Mouse (Mus musculus) intestine, postnatal 0 days (tissue): ENCODE results near the gene Desi1. TPM values are rescaled to one million over a fixed set of nuclear protein-coding genes. Genes with fewer than 3 reads are reported as not detected.

Experiments
- ATAC-seq: fragments of 200-750 bp; cut with Nextera tagmentation; 2 replicates; pipeline ENCODE4 v1.8.0; 2017; ENCODE audit warnings: mild to moderate bottlenecking, moderate TSS enrichment, moderate library complexity
- H3K27ac ChIP-seq: fragments of 300-500 bp; sonication (generic); 2 replicates; pipeline ENCODE4 v1.5.1; 2014; ENCODE audit warnings: mild to moderate bottlenecking, low read depth, low read length, moderate library complexity
- H3K27me3 ChIP-seq: fragments of 300-500 bp; sonication (generic); replicated peaks from 2 replicates; pipeline ENCODE4 v1.6.1; 2014; ENCODE audit warnings: low read length, mixed read lengths; ENCODE audit not compliant: control insufficient read depth, insufficient read depth
- H3K36me3 ChIP-seq: fragments of 300-500 bp; sonication (generic); 2 replicates; pipeline ENCODE4 v1.6.1; 2014; ENCODE audit warnings: mild to moderate bottlenecking, moderate library complexity; ENCODE audit not compliant: control insufficient read depth, insufficient read depth
- H3K4me1 ChIP-seq: fragments of 300-500 bp; sonication (generic); replicated peaks from 2 replicates; pipeline ENCODE4 v1.6.1; 2014; ENCODE audit warnings: antibody characterized with exemption, low read length, mixed read lengths; ENCODE audit not compliant: control insufficient read depth, insufficient read depth
- H3K4me2 ChIP-seq: fragments of 300-500 bp; sonication (generic); replicated peaks from 2 replicates; pipeline ENCODE4 v1.6.1; 2014; ENCODE audit warnings: low read depth, mild to moderate bottlenecking, moderate library complexity
- H3K4me3 ChIP-seq: fragments of 300-500 bp; sonication (generic); 2 replicates; pipeline ENCODE4 v1.5.1; 2014; ENCODE audit warnings: low read depth, low read length
- H3K9ac ChIP-seq: fragments of 300-500 bp; sonication (generic); 2 replicates; pipeline ENCODE4 v1.6.1; 2014; ENCODE audit warnings: mild to moderate bottlenecking, low read depth, low read length
- H3K9me3 ChIP-seq: fragments of 300-500 bp; sonication (generic); 2 replicates; pipeline ENCODE4 v1.6.1; 2016; ENCODE audit warnings: mixed run types; ENCODE audit not compliant: control insufficient read depth
- CTCF ChIP-seq: sonication (generic); IDR thresholded peaks from 2 replicates; pipeline ENCODE4 v1.5.1; 2016; ENCODE audit warnings: low read depth, mild to moderate bottlenecking, control low read depth, antibody characterized with exemption, moderate library complexity
- WGBS: fragments of 180-500 bp; shearing (Covaris S2); extraction: QIAGEN DNeasy Blood & Tissue Kit; methylation state at CpG from one replicate; pipeline ENCODE4 v1.1.7; 2014; 5-methylcytosine and 5-hydroxymethylcytosine counted together
- polyA plus RNA-seq: library from polyadenylated mRNA; unstranded; fragments of >200 nt; fragmentation: Nextera tagmentation; extraction: Ambion mirVana; gene quantifications from 2 replicates; pipeline ENCODE4 v1.2.1, GENCODE M21; 2015

The Desi1 gene
- polyA plus RNA-seq, 1 experiment from 2014 or later, result 10.0 TPM

GRCm38 (mm10) chr15:81949076-81949475 lies 84.6 kb downstream of the Desi1 start:
- Histone ChIP-seq H3K4me1 (no peaks in the 10 kb centered on the region), H3K9ac (no peak overlapping the region), H3K27me3 (no peaks in the 10 kb centered on the region), H3K36me3 (0 out of 2 replicates have a peak, but pooled peaks cover 8% of the 10 kb centered on the region), H3K4me2 (no peak overlapping the region), H3K9me3 (no peaks in the 10 kb centered on the region), H3K27ac (no peak overlapping the region), H3K4me3 (no peak overlapping the region)
- 86% methylated on average over 10 of the region's 10 CpGs for WGBS
- no peak for TF ChIP-seq CTCF
- ATAC-seq, result no peak

GRCm38 (mm10) chr15:81943176-81943749 lies 90.4 kb downstream of the Desi1 start:
- H3K9ac ChIP-seq, result no peak overlapping the region
- peaks cover 2% of the 10 kb centered on the region; the same call in 1 of the 2 replicates for H3K27me3 ChIP-seq
- no peaks in the 10 kb centered on the region for H3K36me3 ChIP-seq
- H3K27ac ChIP-seq, result no peak overlapping the region
- H3K4me3 ChIP-seq, result no peak overlapping the region
- WGBS, result 27% methylated on average over 9 of the region's 9 CpGs
- ATAC-seq, result no peak
- H3K4me2 ChIP-seq, result no peak overlapping the region
- TF ChIP-seq CTCF, result no peak
- H3K9me3 ChIP-seq, result no peaks in the 10 kb centered on the region
- H3K4me1 ChIP-seq, result no peaks in the 10 kb centered on the region

Other genes with a start within 250 kb of the Desi1 start
- 13.4 and 16.0 TPM in 2 replicates for gene Tef, start 231.4 kb downstream of the Desi1 start, polyA plus RNA-seq
- gene Tob2, start 175.1 kb downstream of the Desi1 start, polyA plus RNA-seq, result 19.8 and 22.1 TPM in 2 replicates
- gene Phf5a, start 162.0 kb downstream of the Desi1 start, polyA plus RNA-seq, result 75.9 and 79.2 TPM in 2 replicates
- 192 and 209 TPM in 2 replicates for gene Aco2, start 161.6 kb downstream of the Desi1 start, polyA plus RNA-seq
- gene Polr3h, start 107.6 kb downstream of the Desi1 start, polyA plus RNA-seq, result 114 and 123 TPM in 2 replicates
- 4.4 and 4.9 TPM in 2 replicates for gene Csdc2, start 97.1 kb downstream of the Desi1 start, polyA plus RNA-seq
- 14.5 and 15.8 TPM in 2 replicates for gene Pmm1, start 72.9 kb downstream of the Desi1 start, polyA plus RNA-seq
- gene 1700029P11Rik, start 53.3 kb downstream of the Desi1 start, polyA plus RNA-seq, result not detected in 2 replicates
- gene Xrcc6, start 46.0 kb downstream of the Desi1 start, polyA plus RNA-seq, result 22.6 and 23.2 TPM in 2 replicates
- 86.1 and 99.0 TPM in 2 replicates for gene Snu13, start 13.7 kb upstream of the Desi1 start, polyA plus RNA-seq
- not detected in 2 replicates for gene 4930407I10Rik, start 25.3 kb upstream of the Desi1 start, polyA plus RNA-seq
- gene Mei1, start 36.1 kb upstream of the Desi1 start, polyA plus RNA-seq, result not detected in 2 replicates
- gene Ccdc134, start 94.1 kb upstream of the Desi1 start, polyA plus RNA-seq, result 3.5 and 4.2 TPM in 2 replicates
- 68.7 and 69.5 TPM in 2 replicates for gene Srebf2, start 113.3 kb upstream of the Desi1 start, polyA plus RNA-seq
- not detected in 2 replicates for gene Shisa8, start 179.0 kb upstream of the Desi1 start, polyA plus RNA-seq
- gene Tnfrsf13c, start 190.5 kb upstream of the Desi1 start, polyA plus RNA-seq, result 0.10 TPM in 1 of 2 replicates, not detected in the other
- gene Cenpm, start 210.9 kb upstream of the Desi1 start, polyA plus RNA-seq, result 14.8 and 16.5 TPM in 2 replicates
- gene 1500009C09Rik, start 218.5 kb upstream of the Desi1 start, polyA plus RNA-seq, result 0.13 TPM in 1 of 2 replicates, not detected in the other
- 1.7 and 3.0 TPM in 2 replicates for gene Sept3, start 241.0 kb upstream of the Desi1 start, polyA plus RNA-seq